Mouse (Mus musculus) erythroblast, embryonic 14.5 days (primary cell): Measurements from ENCODE around the gene Psenen. TPM values are rescaled to one million over a fixed set of nuclear protein-coding genes. Genes with fewer than 3 reads are reported as not detected.

Experiments used
- H3K27me3 ChIP-seq: 2 replicates; pipeline ENCODE4 v1.6.1; 2012; ENCODE audit warnings: inconsistent platforms; ENCODE audit not compliant: control insufficient read depth
- H3K36me3 ChIP-seq: 2 replicates; pipeline ENCODE4 v1.6.1; 2012; ENCODE audit warnings: mild to moderate bottlenecking, inconsistent platforms; ENCODE audit not compliant: control insufficient read depth
- H3K4me1 ChIP-seq: 2 replicates; pipeline ENCODE4 v1.6.1; 2012; ENCODE audit warnings: inconsistent platforms; ENCODE audit not compliant: control insufficient read depth
- H3K4me3 ChIP-seq: replicated peaks from 2 replicates; pipeline ENCODE3; 2012; ENCODE audit warnings: moderate library complexity, mild to moderate bottlenecking, inconsistent platforms
- H3K9me3 ChIP-seq: 2 replicates; pipeline ENCODE4 v1.6.1; 2012; ENCODE audit warnings: low read length, inconsistent platforms, mixed read lengths; ENCODE audit not compliant: control insufficient read depth
- GATA1 ChIP-seq: IDR thresholded peaks from 2 replicates; pipeline ENCODE4 v1.6.1; 2012; ENCODE audit warnings: low read length, inconsistent platforms, mixed read lengths
- TAL1 ChIP-seq: IDR thresholded peaks from 3 replicates; pipeline ENCODE4 v1.6.1; 2012; ENCODE audit warnings: low read length, inconsistent platforms, mixed read lengths
- polyA plus RNA-seq: library from polyadenylated mRNA; stranded (reverse); fragments of >175 nt; gene quantifications from 2 replicates; pipeline ENCODE4 v1.2.3, GENCODE M21; 2012

The Psenen gene
- polyA plus RNA-seq, 1 experiment: 8.9 TPM

- Histone ChIP-seq H3K36me3 (peaks cover 13% of the 10 kb centered on the region), H3K4me3 (no peak overlapping the region), H3K9me3 (no peaks in the 10 kb centered on the region), H3K27me3 (peaks cover 8% of the 10 kb centered on the region), H3K4me1 (peaks cover 64% of the 10 kb centered on the region)
- TF ChIP-seq TAL1 (no peak), GATA1 (no peak)
Observed at GRCm38 (mm10) chr7:30590927-30591604, 27.6 kb upstream of the Psenen start.

GRCm38 (mm10) chr7:30589435-30590301, 26.2 kb upstream of the Psenen start:
- TF ChIP-seq TAL1 (no peak), GATA1 (no peak)
- Histone ChIP-seq H3K9me3 (no peaks in the 10 kb centered on the region), H3K4me3 (peak overlapping the region; percentile 95), H3K4me1 (peaks cover 65% of the 10 kb centered on the region), H3K36me3 (peaks cover 27% of the 10 kb centered on the region), H3K27me3 (no peaks in the 10 kb centered on the region; the same call in 1 of the 2 replicates)

- H3K4me3 ChIP-seq: peak within 1 kb of the TSS; percentile 95
- peaks cover 59% of the 10 kb centered on the region for H3K4me1 ChIP-seq
- no peaks in the 10 kb centered on the region for H3K9me3 ChIP-seq
- H3K36me3 ChIP-seq: peaks cover 35% of the 10 kb centered on the region
- TF ChIP-seq GATA1: no peak
- TF ChIP-seq TAL1: no peak
- no peaks in the 10 kb centered on the region for H3K27me3 ChIP-seq
Observed at GRCm38 (mm10) chr7:30588676-30589434, 25.4 kb upstream of the Psenen start, which contains the start of gene Kmt2b. Gene Kmt2b (minus strand): TSS chr7:30588726.

GRCm38 (mm10) chr7:30587842-30588667, 24.6 kb upstream of the Psenen start:
- Histone ChIP-seq H3K36me3 (peaks cover 43% of the 10 kb centered on the region), H3K4me1 (peaks cover 52% of the 10 kb centered on the region), H3K9me3 (no peaks in the 10 kb centered on the region), H3K4me3 (peak overlapping the region; percentile 95), H3K27me3 (no peaks in the 10 kb centered on the region)
- TF ChIP-seq GATA1: no peak
- no peak for TF ChIP-seq TAL1

GRCm38 (mm10) chr7:30586455-30587020, 23.1 kb upstream of the Psenen start:
- no peaks in the 10 kb centered on the region for H3K27me3 ChIP-seq
- H3K36me3 ChIP-seq: peaks cover 58% of the 10 kb centered on the region
- H3K4me1 ChIP-seq: peaks cover 43% of the 10 kb centered on the region
- TF ChIP-seq GATA1 (no peak), TAL1 (no peak)
- peak overlapping the region; percentile 95 for H3K4me3 ChIP-seq
- no peaks in the 10 kb centered on the region for H3K9me3 ChIP-seq

- H3K36me3 ChIP-seq: peaks cover 71% of the 10 kb centered on the region
- no peaks in the 10 kb centered on the region for H3K27me3 ChIP-seq
- no peak overlapping the region for H3K4me3 ChIP-seq
- no peak for TF ChIP-seq TAL1
- TF ChIP-seq GATA1: no peak
- H3K4me1 ChIP-seq: peaks cover 39% of the 10 kb centered on the region
- no peaks in the 10 kb centered on the region for H3K9me3 ChIP-seq
Observed at GRCm38 (mm10) chr7:30585170-30585569, 21.7 kb upstream of the Psenen start.

- peaks cover 30% of the 10 kb centered on the region for H3K4me1 ChIP-seq
Observed at GRCm38 (mm10) chr7:30584339-30584738, 20.9 kb upstream of the Psenen start.

GRCm38 (mm10) chr7:30581547-30581946, 18.1 kb upstream of the Psenen start:
- TF ChIP-seq GATA1 (no peak), TAL1 (no peak)
- H3K4me1 ChIP-seq: peaks cover 11% of the 10 kb centered on the region
- no peak overlapping the region for H3K4me3 ChIP-seq
- H3K9me3 ChIP-seq: no peaks in the 10 kb centered on the region
- peaks cover 99% of the 10 kb centered on the region for H3K36me3 ChIP-seq
- H3K27me3 ChIP-seq: no peaks in the 10 kb centered on the region

More at GRCm38 (mm10) chr7:30584339-30584738, 20.9 kb upstream of the Psenen start:
- H3K4me3 ChIP-seq: no peak overlapping the region
- H3K36me3 ChIP-seq: peaks cover 79% of the 10 kb centered on the region
- H3K27me3 ChIP-seq: no peaks in the 10 kb centered on the region
- no peaks in the 10 kb centered on the region for H3K9me3 ChIP-seq
- TF ChIP-seq TAL1: no peak
- TF ChIP-seq GATA1: no peak
